ENCODE assay signal across 8 mouse cellular contexts in the genomic region with DNA sequence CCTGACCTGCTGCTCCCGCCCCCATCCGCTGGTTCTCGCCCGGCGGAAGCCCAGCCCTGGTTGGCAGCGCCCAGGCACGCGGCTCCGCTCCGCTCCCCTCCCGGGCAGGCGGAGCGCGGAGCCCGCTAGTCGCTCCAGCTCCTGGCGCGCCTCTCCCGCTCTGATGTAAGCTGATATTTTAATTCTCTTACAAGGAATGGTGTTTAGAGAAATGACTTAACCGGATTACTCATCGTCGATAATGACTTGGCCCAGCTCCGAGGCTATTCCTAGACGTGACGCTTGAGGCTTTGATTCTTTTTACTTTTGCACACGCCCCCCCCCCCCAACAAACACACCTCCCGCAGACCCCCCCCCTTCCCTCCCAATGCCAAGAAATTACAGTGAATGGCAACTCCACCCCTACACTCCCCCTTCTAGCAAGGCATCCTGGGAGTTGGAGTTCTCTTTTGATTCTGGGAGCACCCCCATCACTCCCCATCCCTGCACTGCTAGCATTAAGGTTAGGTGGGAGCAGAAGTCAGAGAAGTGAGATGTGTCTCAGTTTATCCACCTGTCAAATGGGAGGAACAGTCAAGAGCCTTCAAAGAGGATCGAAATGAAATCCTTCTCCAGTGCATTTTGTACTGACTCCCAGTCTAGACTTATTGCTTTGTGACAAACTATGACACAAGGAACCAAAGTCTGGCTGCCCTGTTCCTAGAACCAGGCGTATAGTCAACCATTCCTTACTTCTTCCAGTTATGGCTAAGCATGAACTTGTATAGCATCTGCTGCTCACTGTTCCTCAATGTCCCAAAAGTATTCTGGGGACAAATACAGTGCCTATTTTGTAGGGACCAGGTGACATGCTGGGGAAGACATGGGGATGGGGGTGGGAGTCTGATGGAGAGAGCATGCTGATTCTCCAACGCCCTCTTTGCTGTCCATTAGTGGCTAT. TPM values are rescaled to one million over a fixed set of nuclear protein-coding genes. Genes with fewer than 3 reads are reported as not detected.
DNase-seq lines count a peak whose midpoint lies in the region; ATAC-seq lines count a peak whose summit lies in the region.

No protein-coding gene starts in this region.

- peaks cover 10% of the 10 kb centered on the region; the same call in 1 of the 2 replicates for H3K4me1 ChIP-seq in intestine, embryonic 16.5 days (ENCODE audit: control insufficient read depth, insufficient read depth, low read length)
- peaks cover 12% of the 10 kb centered on the region for H3K4me1 ChIP-seq in midbrain, embryonic 12.5 days
- peaks cover 9% of the 10 kb centered on the region for H3K4me1 ChIP-seq in stomach, embryonic 16.5 days (ENCODE audit: control insufficient read depth, insufficient read depth, low read length)

- intact Hi-C loops in left cerebral cortex, postnatal 36 days (cut with DNase I), result no loop called here

- DNase-seq in adrenal gland, adult 2 months, result peak; percentile 87
- DNase-seq in cerebellum, postnatal 36 days, result peak; percentile 62 to 66
- peak; percentile 65 to 77 for DNase-seq in gastrocnemius, postnatal 4 days (ENCODE audit: low spot score in 2 of 2)
- DNase-seq in left cerebral cortex, postnatal 36 days (ENCODE audit: low spot score in 2 of 2), result peak; percentile 78 to 79
- no peak for DNase-seq in yolk sac, embryonic 10.5 days (ENCODE audit: low spot score)

- peaks cover 5% of the 10 kb centered on the region; the same call in 1 of the 2 replicates for H3K27me3 ChIP-seq in intestine, embryonic 16.5 days (replicated peaks; ENCODE audit: control insufficient read depth, insufficient read depth, low read length)
- peaks cover 46% of the 10 kb centered on the region for H3K27me3 ChIP-seq in midbrain, embryonic 12.5 days
- H3K27me3 ChIP-seq in stomach, embryonic 16.5 days (ENCODE audit: control insufficient read depth, insufficient read depth, low read length), result peaks cover 32% of the 10 kb centered on the region

- 9% methylated on average over 30 of the region's 30 CpGs for WGBS in intestine, embryonic 16.5 days
- WGBS in midbrain, embryonic 12.5 days, result 10% methylated on average over 29 of the region's 30 CpGs
- 8% methylated on average over 30 of the region's 30 CpGs for WGBS in stomach, embryonic 16.5 days

- H3K27ac ChIP-seq in intestine, embryonic 16.5 days (ENCODE audit: low read length), result no peak overlapping the region
- no peak overlapping the region for H3K27ac ChIP-seq in midbrain, embryonic 12.5 days (replicated peaks)
- H3K27ac ChIP-seq in stomach, embryonic 16.5 days (ENCODE audit: low read length), result no peak overlapping the region

- H3K4me3 ChIP-seq in intestine, embryonic 16.5 days (ENCODE audit: low read length), result peak overlapping the region; percentile 44
- peak overlapping the region; percentile 37 for H3K4me3 ChIP-seq in midbrain, embryonic 12.5 days
- peak overlapping the region; percentile 37 for H3K4me3 ChIP-seq in stomach, embryonic 16.5 days (replicated peaks; ENCODE audit: low read length)

- ATAC-seq in intestine, embryonic 16.5 days, result peak; percentile 54
- peak; percentile 44 for ATAC-seq in midbrain, embryonic 12.5 days (ENCODE audit: low FRiP score, low read depth)
- ATAC-seq in stomach, embryonic 16.5 days (ENCODE audit: insufficient read depth, low FRiP score), result peak; percentile 79

- H3K36me3 ChIP-seq in intestine, embryonic 16.5 days (ENCODE audit: control insufficient read depth, insufficient read depth, low read length), result no peaks in the 10 kb centered on the region
- H3K36me3 ChIP-seq in midbrain, embryonic 12.5 days, result no peaks in the 10 kb centered on the region
- H3K36me3 ChIP-seq in stomach, embryonic 16.5 days (ENCODE audit: control insufficient read depth, insufficient read depth, low read length), result no peaks in the 10 kb centered on the region

- H3K9me3 ChIP-seq in intestine, embryonic 16.5 days (ENCODE audit: control insufficient read depth, low read length), result no peaks in the 10 kb centered on the region
- H3K9me3 ChIP-seq in midbrain, embryonic 12.5 days, result no peaks in the 10 kb centered on the region
- H3K9me3 ChIP-seq in stomach, embryonic 16.5 days (replicated peaks; ENCODE audit: control insufficient read depth, low read length), result no peaks in the 10 kb centered on the region

- H3K4me2 ChIP-seq in intestine, embryonic 16.5 days (ENCODE audit: low read depth, low read length), result peak overlapping the region; percentile 75
- H3K4me2 ChIP-seq in midbrain, embryonic 12.5 days (replicated peaks), result peak overlapping the region; percentile 62
- H3K4me2 ChIP-seq in stomach, embryonic 16.5 days (ENCODE audit: low read depth, low read length), result peak overlapping the region; percentile 67

- peak overlapping the region; percentile 56 for H3K9ac ChIP-seq in intestine, embryonic 16.5 days (ENCODE audit: low read depth, low read length)
- H3K9ac ChIP-seq in midbrain, embryonic 12.5 days (replicated peaks), result no peak overlapping the region; the same call in 1 of the 2 replicates
- H3K9ac ChIP-seq in stomach, embryonic 16.5 days (ENCODE audit: low read length), result peak overlapping the region; percentile 47

RNA-seq across cellular contexts. Expression of gene Arid5a, which starts 3.9 kb away (rescaled TPM):
- 1 to 10 TPM; 5.2 to 5.9 TPM for total RNA-seq in adrenal gland, adult 2 months (2021)
- 4.1 and 5.3 TPM in 2 replicates for polyA plus RNA-seq in adrenal gland, adult 2 months (2012; rRNA removed)
- 10 to 100 TPM; 17.7 to 18.9 TPM for total RNA-seq in gastrocnemius, postnatal 4 days (2021)
- 4.1 and 4.8 TPM in 2 replicates for polyA plus RNA-seq in intestine, embryonic 16.5 days (2015; fragmentation: Nextera tagmentation; extraction: Ambion mirVana)
- 10 to 100 TPM; 14.5 to 14.8 TPM for total RNA-seq in left cerebral cortex, postnatal 36 days (2021)
- 2.9 and 3.1 TPM in 2 replicates for polyA plus RNA-seq in midbrain, embryonic 12.5 days (2016; fragmentation: Nextera tagmentation; extraction: Ambion mirVana)
- polyA plus RNA-seq in stomach, embryonic 16.5 days (2015; fragmentation: Nextera tagmentation; extraction: Ambion mirVana), result 4.8 and 4.9 TPM in 2 replicates

RNA-seq across cellular contexts. Expression of gene Neurl3, which starts 29.2 kb away (rescaled TPM):
- 1 to 10 TPM; 4.3 to 9.5 TPM for total RNA-seq in adrenal gland, adult 2 months (2021)
- 6.3 and 7.6 TPM in 2 replicates for polyA plus RNA-seq in adrenal gland, adult 2 months (2012; rRNA removed)
- 1 to 10 TPM; 2.8 to 2.9 TPM for total RNA-seq in gastrocnemius, postnatal 4 days (2021)
- polyA plus RNA-seq in intestine, embryonic 16.5 days (2015; fragmentation: Nextera tagmentation; extraction: Ambion mirVana), result 29.6 and 31.0 TPM in 2 replicates
- under 1 TPM; 0.32 to 0.91 TPM for total RNA-seq in left cerebral cortex, postnatal 36 days (2021)
- 0.31 and 0.43 TPM in 2 replicates for polyA plus RNA-seq in midbrain, embryonic 12.5 days (2016; fragmentation: Nextera tagmentation; extraction: Ambion mirVana)
- polyA plus RNA-seq in stomach, embryonic 16.5 days (2015; fragmentation: Nextera tagmentation; extraction: Ambion mirVana), result 19.6 and 21.4 TPM in 2 replicates

RNA-seq across cellular contexts. Expression of gene Uggt1, which starts 59.1 kb away (rescaled TPM):
- total RNA-seq in adrenal gland, adult 2 months (2021), result 10 to 100 TPM; 39.4 to 48.5 TPM
- 7.6 and 9.9 TPM in 2 replicates for polyA plus RNA-seq in adrenal gland, adult 2 months (2012; rRNA removed)
- total RNA-seq in gastrocnemius, postnatal 4 days (2021), result 10 to 100 TPM; 38.4 to 40.3 TPM
- 44.6 and 49.5 TPM in 2 replicates for polyA plus RNA-seq in intestine, embryonic 16.5 days (2015; fragmentation: Nextera tagmentation; extraction: Ambion mirVana)
- 10 to 100 TPM; 38.4 to 51.8 TPM for total RNA-seq in left cerebral cortex, postnatal 36 days (2021)
- 63.4 and 64.1 TPM in 2 replicates for polyA plus RNA-seq in midbrain, embryonic 12.5 days (2016; fragmentation: Nextera tagmentation; extraction: Ambion mirVana)
- polyA plus RNA-seq in stomach, embryonic 16.5 days (2015; fragmentation: Nextera tagmentation; extraction: Ambion mirVana), result 55.0 and 59.0 TPM in 2 replicates
